Mouse (Mus musculus) c-Kit-positive CD71-positive TER-119-positive erythroid progenitor cells, embryonic 14.5 days (primary cell): Measurements from ENCODE around the gene Lrrc47.

Experiments used
- DNase-seq: peaks from one replicate; pipeline ENCODE4 v3.0.0-alpha.2; 2013; ENCODE audit warnings: low spot score

Gene Lrrc47

GRCm38 (mm10) chr4:154023754-154024601 is 12.4 kb downstream of the Lrrc47 start:
- peak; percentile 88 for DNase-seq

GRCm38 (mm10) chr4:154024729-154025521 is 13.4 kb downstream of the Lrrc47 start:
- peak; percentile 67 for DNase-seq

GRCm38 (mm10) chr4:154025641-154026440 is 14.3 kb downstream of the Lrrc47 start, which contains the start of gene Smim1:
TSS of gene Smim1 (minus strand) at chr4:154026230.
- DNase-seq, result peak; percentile 82

GRCm38 (mm10) chr4:154026441-154026761 is 14.9 kb downstream of the Lrrc47 start:
- no peak for DNase-seq

GRCm38 (mm10) chr4:154028066-154028465 is 16.5 kb downstream of the Lrrc47 start:
- no peak for DNase-seq

GRCm38 (mm10) chr4:154028646-154029045 is 17.1 kb downstream of the Lrrc47 start:
- peak; percentile 48 for DNase-seq

- no peak for DNase-seq
These were observed 25.6 kb downstream of the Lrrc47 start for GRCm38 (mm10) chr4:154037123-154037522.

GRCm38 (mm10) chr4:154042577-154042976 is 31.0 kb downstream of the Lrrc47 start, which contains the start of gene Ccdc27:
TSS of gene Ccdc27 (minus strand) at chr4:154042677.
- DNase-seq, result no peak

- no peak for DNase-seq
These were observed 34.3 kb downstream of the Lrrc47 start for GRCm38 (mm10) chr4:154045837-154046236.

- no peak for DNase-seq
These were observed 39.9 kb downstream of the Lrrc47 start for GRCm38 (mm10) chr4:154051401-154051800.

GRCm38 (mm10) chr4:154053065-154053464 is 41.5 kb downstream of the Lrrc47 start:
- no peak for DNase-seq

GRCm38 (mm10) chr4:154055482-154055881 is 44.0 kb downstream of the Lrrc47 start:
- DNase-seq, result no peak

- DNase-seq, result no peak
These were observed 44.5 kb downstream of the Lrrc47 start for GRCm38 (mm10) chr4:154056046-154056445.

GRCm38 (mm10) chr4:154056661-154057060 is 45.1 kb downstream of the Lrrc47 start:
- no peak for DNase-seq

- DNase-seq, result no peak
These were observed 46.2 kb downstream of the Lrrc47 start for GRCm38 (mm10) chr4:154057696-154058095.

- DNase-seq, result peak; percentile 36
These were observed 53.6 kb downstream of the Lrrc47 start for GRCm38 (mm10) chr4:154064827-154065773.

- peak; percentile 19 for DNase-seq
These were observed 59.4 kb downstream of the Lrrc47 start for GRCm38 (mm10) chr4:154070896-154071295.
